Mouse (Mus musculus): ENCODE measurements around the gene Clba1.

Gene Clba1

GRCm38 (mm10) chr12:112808587-112809364 is at the start of gene Clba1:
Gene Clba1 (plus strand): TSS chr12:112808937.
- DNase-seq: peak; percentile 94 to 95

GRCm38 (mm10) chr12:112759471-112759870 is 49.3 kb upstream of the Clba1 start:
- no peak for DNase-seq

DNA sequence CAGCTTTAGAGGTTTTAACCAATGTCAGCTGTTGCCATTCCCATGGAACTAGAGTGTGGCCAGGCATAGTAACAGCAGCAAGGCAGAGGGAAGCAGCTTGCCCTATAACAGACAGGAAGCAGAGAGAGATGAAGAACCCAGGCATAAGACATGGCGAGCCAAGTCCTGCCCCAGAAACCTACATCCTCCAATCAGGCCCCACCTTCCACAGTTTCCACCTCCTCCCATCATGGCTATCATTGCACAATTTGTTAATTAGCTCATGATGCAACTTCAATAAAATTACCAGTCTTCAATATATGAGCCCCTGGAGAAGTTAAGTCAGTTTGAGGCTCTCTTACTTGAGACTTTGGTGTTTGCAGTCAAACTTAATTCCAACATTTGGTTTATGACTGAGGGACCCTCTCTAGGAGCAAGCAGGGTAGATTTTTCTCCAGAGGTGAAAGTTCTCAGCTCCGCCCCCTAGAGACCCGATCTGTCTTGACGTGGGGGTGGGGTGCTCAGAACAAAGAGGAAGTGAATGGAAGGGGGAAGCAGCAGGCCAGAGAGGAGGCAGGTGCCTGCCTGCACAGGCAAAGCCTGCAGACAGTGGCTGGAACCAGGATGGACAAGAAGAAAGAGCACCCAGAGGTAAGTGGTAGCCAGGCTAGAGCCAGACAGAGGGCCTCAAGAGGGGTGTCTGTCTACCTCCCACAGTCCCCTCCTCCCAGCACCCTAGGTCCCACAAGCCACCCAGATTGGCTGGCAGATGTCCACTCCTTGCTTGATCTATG is 48.4 kb upstream of the Clba1 start, which contains the start of gene Pld4:
Pld4 (plus strand) TSS at position 502 of the 773 bp plus-strand sequence.
- no peak for DNase-seq

GRCm38 (mm10) chr12:112761411-112761810 is 47.3 kb upstream of the Clba1 start:
- DNase-seq: no peak

DNA sequence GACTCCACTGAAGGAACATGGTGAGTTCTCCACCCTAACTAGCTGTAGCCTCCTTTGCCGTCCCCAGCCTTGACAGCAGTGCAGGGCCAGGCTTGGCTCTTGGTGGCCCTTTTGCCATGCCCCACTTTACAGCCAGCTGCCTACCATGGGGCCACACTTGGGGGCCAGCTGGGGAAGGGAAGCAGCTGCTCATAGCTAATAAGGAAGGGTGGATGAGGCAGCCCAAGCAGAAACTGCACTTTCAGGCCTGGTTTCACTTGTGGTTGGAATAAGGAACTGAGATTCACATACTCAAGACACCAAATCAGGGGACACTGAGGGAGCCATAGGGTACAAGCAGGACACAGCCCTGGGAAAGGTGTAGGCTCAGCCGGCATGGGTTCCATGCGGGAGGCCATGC is 46.7 kb upstream of the Clba1 start:
- no peak for DNase-seq

DNA sequence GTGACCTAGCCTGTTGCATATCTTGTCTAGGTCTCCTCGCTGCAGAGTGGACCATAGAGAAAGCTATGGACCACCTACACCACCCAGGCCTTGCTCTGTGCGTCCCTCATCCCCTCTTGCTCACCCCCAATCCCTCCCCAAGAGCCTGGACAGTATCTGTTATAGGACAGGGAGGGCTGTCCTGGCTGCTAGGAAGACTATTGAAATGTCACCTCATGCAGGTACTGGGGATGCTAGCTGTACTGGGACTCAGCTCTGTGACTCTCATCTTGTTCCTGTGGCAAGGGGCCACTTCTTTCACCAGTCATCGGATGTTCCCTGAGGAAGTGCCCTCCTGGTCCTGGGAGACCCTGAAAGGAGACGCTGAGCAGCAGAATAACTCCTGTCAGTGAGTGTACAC is 45.6 kb upstream of the Clba1 start:
- DNase-seq: peak in 1 of 2 experiments; percentile 16

GRCm38 (mm10) chr12:112764141-112764540 is 44.6 kb upstream of the Clba1 start:
- peak in 1 of 2 experiments; percentile 27 for DNase-seq

DNA sequence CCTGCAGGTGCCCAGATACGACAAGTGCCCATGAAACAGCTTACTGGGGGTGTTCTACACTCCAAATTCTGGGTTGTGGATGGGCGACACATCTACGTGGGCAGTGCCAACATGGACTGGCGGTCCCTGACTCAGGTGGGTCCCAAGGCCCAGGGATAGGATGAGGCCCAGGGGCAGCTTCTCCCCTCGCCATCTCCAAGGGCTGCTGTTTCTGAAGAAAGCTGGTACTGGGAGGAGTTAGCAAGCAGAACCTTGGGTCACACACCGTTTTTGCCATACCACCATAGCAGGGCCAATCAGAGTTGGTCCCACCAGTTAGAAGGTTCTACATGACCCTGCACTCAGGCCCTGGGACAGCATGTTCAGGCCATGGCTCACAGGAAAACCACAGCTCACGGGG is 43.7 kb upstream of the Clba1 start:
- DNase-seq: peak in 1 of 2 experiments; percentile 15

DNA sequence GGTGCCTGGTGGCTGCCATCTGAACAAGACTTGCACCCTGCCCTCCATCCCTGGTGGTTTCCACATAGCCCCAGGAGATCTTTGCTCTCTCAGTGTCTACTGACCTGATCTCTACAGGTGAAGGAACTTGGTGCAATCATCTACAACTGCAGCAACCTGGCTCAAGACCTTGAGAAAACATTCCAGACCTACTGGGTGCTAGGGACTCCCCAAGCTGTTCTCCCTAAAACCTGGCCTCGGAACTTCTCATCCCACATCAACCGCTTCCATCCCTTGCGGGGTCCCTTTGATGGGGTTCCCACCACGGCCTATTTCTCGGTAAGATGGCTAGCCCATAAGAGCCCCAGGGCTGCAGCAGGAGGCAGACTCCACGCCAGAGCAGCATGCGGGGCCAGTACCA is 42.2 kb upstream of the Clba1 start:
- no peak for DNase-seq

- no peak for DNase-seq
These were observed 41.5 kb upstream of the Clba1 start for GRCm38 (mm10) chr12:112767036-112767890.

DNA sequence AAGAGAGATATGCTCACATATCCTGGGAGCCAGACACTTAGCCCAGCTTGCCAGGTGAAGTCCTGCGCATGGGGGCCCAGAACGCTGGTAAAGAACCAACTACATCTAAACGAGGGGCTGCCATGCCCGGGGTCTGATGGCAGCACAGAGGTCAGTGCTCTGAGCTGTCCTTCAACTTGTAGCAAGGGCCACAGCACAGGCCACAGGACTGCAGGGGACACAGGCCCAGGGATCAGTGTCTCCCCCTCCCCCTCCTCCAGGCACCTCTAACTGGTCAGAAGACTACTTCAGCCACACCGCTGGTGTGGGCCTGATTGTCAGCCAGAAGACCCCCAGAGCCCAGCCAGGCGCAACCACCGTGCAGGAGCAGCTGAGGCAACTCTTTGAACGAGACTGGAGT is 40.6 kb upstream of the Clba1 start:
- DNase-seq: no peak

- no peak for DNase-seq
These were observed 39.7 kb upstream of the Clba1 start for GRCm38 (mm10) chr12:112769031-112769430.

GRCm38 (mm10) chr12:112769751-112770150 is 39.0 kb upstream of the Clba1 start:
- no peak for DNase-seq

DNA sequence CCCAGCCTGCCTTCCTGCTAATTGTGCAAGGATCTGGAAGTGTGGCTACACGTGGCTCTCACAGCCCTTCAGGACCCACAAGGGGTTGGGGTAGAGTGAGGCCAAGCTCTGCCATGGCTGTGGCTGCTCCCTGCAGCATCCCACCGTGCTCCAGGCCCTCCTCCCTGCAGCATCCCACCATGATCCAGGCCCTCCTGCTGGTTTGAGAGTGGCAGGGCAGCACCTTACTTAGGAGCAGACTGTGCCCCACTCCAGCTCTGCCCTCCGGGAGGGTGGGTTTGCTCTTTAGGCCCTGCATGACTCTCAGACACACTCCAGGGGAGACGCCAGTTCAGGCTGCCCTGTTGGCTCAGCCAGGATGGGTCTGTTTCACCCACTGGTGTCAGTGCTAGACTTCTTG is 38.3 kb upstream of the Clba1 start:
- no peak for DNase-seq

- DNase-seq: no peak
These were observed 36.4 kb upstream of the Clba1 start for GRCm38 (mm10) chr12:112772306-112772705.

- no peak for DNase-seq
These were observed 35.4 kb upstream of the Clba1 start for GRCm38 (mm10) chr12:112773366-112773765.

DNA sequence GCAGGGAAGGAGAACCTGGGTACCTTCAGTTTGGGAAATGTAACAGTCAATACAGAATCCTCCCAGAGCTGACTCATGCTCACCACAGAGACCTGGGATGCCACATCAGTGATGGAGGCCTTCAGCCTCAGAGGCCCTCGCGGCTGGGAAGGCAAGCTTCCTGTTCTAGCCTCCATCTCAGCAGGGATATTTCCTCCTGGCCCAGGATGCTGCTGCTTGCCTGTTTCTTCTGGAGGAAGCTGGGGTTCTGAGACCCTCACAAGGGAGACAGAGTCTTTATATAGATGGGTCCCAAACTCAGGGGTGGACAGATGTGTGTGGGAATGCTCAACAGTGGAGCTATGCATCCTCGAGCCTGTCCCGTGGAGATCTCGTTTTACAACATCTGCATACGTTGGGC is 34.7 kb upstream of the Clba1 start:
- DNase-seq: peak in 1 of 2 experiments; percentile 17

- peak in 1 of 2 experiments; percentile 19 for DNase-seq
These were observed 34.3 kb upstream of the Clba1 start for GRCm38 (mm10) chr12:112774481-112774880.

DNA sequence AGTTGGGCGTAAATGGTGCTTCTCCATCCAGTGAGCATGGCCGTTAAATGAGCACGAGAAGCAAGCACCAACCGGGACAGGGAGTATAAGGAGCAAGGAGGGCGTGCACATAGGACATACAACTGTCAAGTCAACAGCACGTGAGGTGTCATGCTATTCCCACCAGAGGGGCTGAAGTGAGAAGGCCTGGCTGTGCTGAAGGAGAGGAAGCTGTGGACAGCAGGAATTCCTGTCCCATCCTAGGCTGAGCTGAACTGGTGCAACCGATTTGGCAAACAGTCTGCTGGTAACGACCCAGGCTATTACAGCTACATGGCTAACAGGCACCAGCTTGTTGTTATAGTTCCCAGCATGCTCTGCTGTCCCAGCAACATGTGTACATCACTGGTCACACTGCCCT is 17.7 kb upstream of the Clba1 start:
- no peak for DNase-seq

- DNase-seq: no peak
These were observed 15.0 kb upstream of the Clba1 start for GRCm38 (mm10) chr12:112793601-112794355.

- no peak for DNase-seq
These were observed 14.4 kb upstream of the Clba1 start for GRCm38 (mm10) chr12:112794356-112794816.

- DNase-seq: no peak
These were observed 13.7 kb upstream of the Clba1 start for GRCm38 (mm10) chr12:112794998-112795397.

Measured in kidney, postnatal 25 days (tissue).